Mouse (Mus musculus) embryonic facial prominence, embryonic 11.5 days (tissue): ENCODE data around the gene Rsrc1. TPM values are rescaled to one million over a fixed set of nuclear protein-coding genes. Genes with fewer than 3 reads are reported as not detected.

Experiments
- ATAC-seq: fragments of 200-750 bp; cut with Nextera tagmentation; replicated peaks from 2 replicates; pipeline ENCODE4 v1.8.0; 2017; ENCODE audit warnings: low read depth; ENCODE audit not compliant: insufficient number of reproducible peaks, low FRiP score, low TSS enrichment
- DNase-seq: peaks from one replicate; pipeline ENCODE4 v3.0.0-alpha.2; 2015; ENCODE audit warnings: low spot score
- H3K27ac ChIP-seq: fragments of 300-500 bp; sonication (generic); replicated peaks from 2 replicates; pipeline ENCODE4 v1.5.1; 2014; ENCODE audit warnings: mild to moderate bottlenecking, low read depth, low read length, control low read depth
- H3K27me3 ChIP-seq: fragments of 300-500 bp; sonication (generic); 2 replicates; pipeline ENCODE4 v1.6.1; 2014; ENCODE audit warnings: mild to moderate bottlenecking, low read length, moderate library complexity, mixed read lengths; ENCODE audit not compliant: control insufficient read depth, insufficient read depth
- H3K36me3 ChIP-seq: fragments of 300-500 bp; sonication (generic); replicated peaks from 2 replicates; pipeline ENCODE4 v1.6.1; 2014; ENCODE audit warnings: low read depth, mild to moderate bottlenecking, low read length, moderate library complexity, mixed read lengths; ENCODE audit not compliant: control insufficient read depth, insufficient read depth
- H3K4me1 ChIP-seq: fragments of 300-500 bp; sonication (generic); 2 replicates; pipeline ENCODE4 v1.6.1; 2014; ENCODE audit warnings: low read length, mixed read lengths; ENCODE audit not compliant: control insufficient read depth, insufficient read depth
- H3K4me2 ChIP-seq: fragments of 300-500 bp; sonication (generic); 2 replicates; pipeline ENCODE4 v1.6.1; 2014; ENCODE audit warnings: low read depth, mild to moderate bottlenecking, control low read depth, low read length, moderate library complexity
- H3K4me3 ChIP-seq: fragments of 300-500 bp; sonication (generic); 2 replicates; pipeline ENCODE4 v1.5.1; 2014; ENCODE audit warnings: low read depth, low read length, control low read depth
- H3K9ac ChIP-seq: fragments of 300-500 bp; sonication (generic); replicated peaks from 2 replicates; pipeline ENCODE4 v1.6.1; 2014; ENCODE audit warnings: mild to moderate bottlenecking, control low read depth, low read length
- H3K9me3 ChIP-seq: fragments of 300-500 bp; sonication (generic); replicated peaks from 2 replicates; pipeline ENCODE4 v1.6.1; 2016; ENCODE audit warnings: mild to moderate bottlenecking, low read length, inconsistent platforms, mixed read lengths; ENCODE audit not compliant: control insufficient read depth
- WGBS: fragments of 180-500 bp; shearing (Covaris S2); extraction: QIAGEN DNeasy Blood & Tissue Kit; methylation state at CpG from one replicate; pipeline ENCODE4 v1.1.7; 2014; 5-methylcytosine and 5-hydroxymethylcytosine counted together
- polyA plus RNA-seq: library from polyadenylated mRNA; unstranded; fragments of >200 nt; fragmentation: Nextera tagmentation; extraction: Ambion mirVana; gene quantifications from 2 replicates; pipeline ENCODE4 v1.2.1, GENCODE M21; 2014

Gene Rsrc1
- polyA plus RNA-seq = 52.5 and 54.8 TPM in 2 replicates

- H3K4me3 ChIP-seq = peak within 1 kb of the TSS; percentile 56
- no peaks in the 10 kb centered on the region; the same call in 1 of the 2 replicates for H3K4me1 ChIP-seq
- ATAC-seq (peak; percentile 27; the same call in 1 of the 2 replicates), DNase-seq (peak; percentile 68)
- H3K36me3 ChIP-seq = no peaks in the 10 kb centered on the region
- peak within 1 kb of the TSS; percentile 68 for H3K4me2 ChIP-seq
- H3K27ac ChIP-seq = peak within 1 kb of the TSS; percentile 72
- H3K9me3 ChIP-seq = no peaks in the 10 kb centered on the region
- WGBS = under 1% methylated on average over 33 of the region's 62 CpGs
- H3K27me3 ChIP-seq = peaks cover 7% of the 10 kb centered on the region
- H3K9ac ChIP-seq = peak within 1 kb of the TSS; percentile 54
Measured at GRCm38 (mm10) chr3:66981101-66981661, at the start of gene Rsrc1. Gene Rsrc1 (plus strand): TSS chr3:66981390.

GRCm38 (mm10) chr3:66939675-66940074 lies 41.5 kb upstream of the Rsrc1 start:
- H3K9ac ChIP-seq = no peak overlapping the region

GRCm38 (mm10) chr3:66955126-66955525 lies 26.1 kb upstream of the Rsrc1 start:
- H3K4me1 ChIP-seq = no peaks in the 10 kb centered on the region

More at GRCm38 (mm10) chr3:66939675-66940074, 41.5 kb upstream of the Rsrc1 start:
- DNase-seq (no peak), ATAC-seq (no peak)
- H3K4me3 ChIP-seq = no peak overlapping the region
- H3K9me3 ChIP-seq = no peaks in the 10 kb centered on the region
- H3K36me3 ChIP-seq = no peaks in the 10 kb centered on the region
- H3K4me1 ChIP-seq = no peaks in the 10 kb centered on the region
- 72% methylated on average over 10 of the region's 10 CpGs for WGBS
- no peak overlapping the region for H3K4me2 ChIP-seq
- no peak overlapping the region for H3K27ac ChIP-seq
- H3K27me3 ChIP-seq = no peaks in the 10 kb centered on the region

DNA sequence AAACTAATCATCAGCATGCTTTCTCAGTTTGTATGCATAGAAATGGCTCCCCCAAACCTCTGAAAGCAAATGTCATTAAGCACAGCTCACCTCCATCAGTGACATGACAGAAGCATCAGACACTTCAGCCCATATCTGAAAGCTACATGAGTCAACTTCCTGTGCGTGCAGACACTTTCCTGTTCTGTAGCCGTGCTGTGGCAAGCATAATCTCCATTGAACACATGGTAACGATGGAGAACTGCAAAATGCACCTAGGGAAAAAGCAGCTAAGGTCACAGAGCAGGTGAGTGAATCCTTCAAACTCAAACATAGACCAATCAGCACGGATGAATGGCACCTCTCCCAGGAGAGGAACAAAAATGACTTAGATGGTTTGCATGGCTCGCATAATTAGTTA lies 21.2 kb upstream of the Rsrc1 start:
- H3K4me2 ChIP-seq = no peak overlapping the region
- no peak overlapping the region for H3K27ac ChIP-seq
- ATAC-seq = no peak
- no peak overlapping the region for H3K9ac ChIP-seq
- H3K4me1 ChIP-seq = no peaks in the 10 kb centered on the region
- DNase-seq = no peak
- no peaks in the 10 kb centered on the region for H3K9me3 ChIP-seq
- H3K27me3 ChIP-seq = no peaks in the 10 kb centered on the region
- H3K36me3 ChIP-seq = no peaks in the 10 kb centered on the region
- H3K4me3 ChIP-seq = no peak overlapping the region
- 65% methylated on average over 5 of the region's 5 CpGs for whole genome bisulfite sequencing

More at GRCm38 (mm10) chr3:66955126-66955525, 26.1 kb upstream of the Rsrc1 start:
- no peak for DNase-seq
- no peak overlapping the region for H3K27ac ChIP-seq
- no peak overlapping the region for H3K4me3 ChIP-seq
- H3K27me3 ChIP-seq = no peaks in the 10 kb centered on the region
- H3K36me3 ChIP-seq = no peaks in the 10 kb centered on the region
- H3K9ac ChIP-seq = no peak overlapping the region
- 66% methylated on average over 2 of the region's 2 CpGs for WGBS
- no peak for ATAC-seq
- H3K4me2 ChIP-seq = no peak overlapping the region
- H3K9me3 ChIP-seq = no peaks in the 10 kb centered on the region

- no peak for DNase-seq
- H3K36me3 ChIP-seq = no peaks in the 10 kb centered on the region
Measured at GRCm38 (mm10) chr3:66964884-66965283, 16.3 kb upstream of the Rsrc1 start.

GRCm38 (mm10) chr3:66967508-66967907 lies 13.7 kb upstream of the Rsrc1 start:
- Histone ChIP-seq H3K4me3 (no peak overlapping the region), H3K4me2 (no peak overlapping the region), H3K4me1 (peaks cover 4% of the 10 kb centered on the region; the same call in 1 of the 2 replicates), H3K9me3 (no peaks in the 10 kb centered on the region), H3K9ac (no peak overlapping the region), H3K27ac (no peak overlapping the region), H3K36me3 (no peaks in the 10 kb centered on the region), H3K27me3 (peaks cover 21% of the 10 kb centered on the region)
- DNase-seq = peak; percentile 75
- ATAC-seq = no peak
- 30% methylated on average over 4 of the region's 4 CpGs for WGBS

More at GRCm38 (mm10) chr3:66964884-66965283, 16.3 kb upstream of the Rsrc1 start:
- Histone ChIP-seq H3K4me3 (no peak overlapping the region), H3K27me3 (peaks cover 2% of the 10 kb centered on the region; the same call in 1 of the 2 replicates), H3K27ac (no peak overlapping the region), H3K9ac (no peak overlapping the region), H3K4me1 (no peaks in the 10 kb centered on the region), H3K9me3 (no peaks in the 10 kb centered on the region), H3K4me2 (no peak overlapping the region)
- ATAC-seq = no peak
- WGBS = 31% methylated on average over 3 of the region's 3 CpGs

DNA sequence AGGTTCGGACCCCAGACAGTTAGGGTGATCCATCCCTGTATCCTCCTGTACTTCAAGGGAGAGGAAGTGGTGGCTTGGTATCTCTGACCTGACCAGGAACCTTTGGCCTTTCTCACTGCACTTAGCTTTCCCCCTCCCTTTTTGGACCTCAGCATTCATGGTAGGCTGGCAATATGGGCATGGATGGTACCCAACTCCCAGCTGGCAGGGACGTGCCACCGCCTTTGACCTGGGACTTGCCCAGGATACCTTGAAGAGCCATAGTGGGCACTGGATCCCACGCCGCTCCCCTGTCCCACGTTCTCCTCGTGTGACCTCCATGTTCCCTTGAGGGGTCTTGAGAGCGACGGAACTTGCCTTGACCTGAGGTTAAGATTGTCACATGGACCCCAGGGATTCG lies 10.9 kb upstream of the Rsrc1 start:
- H3K27ac ChIP-seq = no peak overlapping the region
- H3K4me1 ChIP-seq = peaks cover 4% of the 10 kb centered on the region; the same call in 1 of the 2 replicates
- 3% methylated on average over 10 of the region's 10 CpGs for WGBS
- no peak for DNase-seq
- H3K9ac ChIP-seq = no peak overlapping the region
- H3K36me3 ChIP-seq = no peaks in the 10 kb centered on the region
- ATAC-seq = 0 out of 2 replicates have a peak, but pooled peaks have one; percentile 20
- peak overlapping the region; percentile 29 for H3K4me2 ChIP-seq
- H3K4me3 ChIP-seq = peak overlapping the region; percentile 21; the same call in 1 of the 2 replicates
- H3K27me3 ChIP-seq = peaks cover 37% of the 10 kb centered on the region
- H3K9me3 ChIP-seq = no peaks in the 10 kb centered on the region

GRCm38 (mm10) chr3:66970661-66971331 lies 10.4 kb upstream of the Rsrc1 start:
- no peaks in the 10 kb centered on the region for H3K9me3 ChIP-seq
- DNase-seq (no peak), ATAC-seq (0 out of 2 replicates have a peak, but pooled peaks have one; percentile 14)
- H3K4me3 ChIP-seq = peak overlapping the region; percentile 21; the same call in 1 of the 2 replicates
- H3K27ac ChIP-seq = no peak overlapping the region
- H3K27me3 ChIP-seq = peaks cover 37% of the 10 kb centered on the region
- H3K4me2 ChIP-seq = peak overlapping the region; percentile 29
- 1% methylated on average over 29 of the region's 29 CpGs for WGBS
- H3K9ac ChIP-seq = 0 out of 2 replicates have a peak overlapping the region, but pooled peaks have one; percentile 2
- H3K4me1 ChIP-seq = peaks cover 4% of the 10 kb centered on the region; the same call in 1 of the 2 replicates
- no peaks in the 10 kb centered on the region for H3K36me3 ChIP-seq
